Mouse (Mus musculus) G1E (cell line): ENCODE measurements around the gene Cd248.

ENCODE experiments used
- CTCF ChIP-seq: IDR thresholded peaks from 2 replicates; pipeline ENCODE4 v1.5.1; 2012; ENCODE audit warnings: low read depth, low read length, inconsistent platforms, mixed read lengths
- GATA1 ChIP-seq: IDR thresholded peaks from 2 replicates; pipeline ENCODE4 v1.6.1; 2012; ENCODE audit warnings: borderline replicate concordance, low read length, inconsistent platforms, mixed read lengths
- POLR2AphosphoS5 ChIP-seq: IDR thresholded peaks from 2 replicates; pipeline ENCODE4 v1.6.1; 2012; ENCODE audit warnings: low read depth, low read length, inconsistent platforms; ENCODE audit not compliant: insufficient replicate concordance

- TF ChIP-seq CTCF, result no peak
- TF ChIP-seq GATA1, result no peak
- no peak for TF ChIP-seq POLR2AphosphoS5
These were observed 3.2 kb downstream of the Cd248 start for GRCm38 (mm10) chr19:5071077-5071476.
